Mouse (Mus musculus) hindbrain, embryonic 11.5 days (tissue): Measurements from ENCODE around the gene Elp5. TPM values are rescaled to one million over a fixed set of nuclear protein-coding genes. Genes with fewer than 3 reads are reported as not detected.

Source experiments
- ATAC-seq: fragments of 200-750 bp; cut with Nextera tagmentation; 2 replicates; pipeline ENCODE4 v1.8.0; 2017; ENCODE audit warnings: mild to moderate bottlenecking, moderate TSS enrichment, moderate library complexity; ENCODE audit not compliant: low FRiP score
- DNase-seq: peaks from one replicate; pipeline ENCODE4 v3.0.0-alpha.2; 2015; ENCODE audit warnings: low spot score
- H3K27ac ChIP-seq: fragments of 300-500 bp; sonication (generic); 2 replicates; pipeline ENCODE4 v1.5.1; 2014; ENCODE audit warnings: mild to moderate bottlenecking, low read depth, low read length
- H3K27me3 ChIP-seq: fragments of 300-500 bp; sonication (generic); 2 replicates; pipeline ENCODE4 v1.6.1; 2014; ENCODE audit warnings: mild to moderate bottlenecking, low read length, moderate library complexity, mixed read lengths; ENCODE audit not compliant: control insufficient read depth, insufficient read depth
- H3K36me3 ChIP-seq: fragments of 300-500 bp; sonication (generic); 2 replicates; pipeline ENCODE4 v1.6.1; 2014; ENCODE audit warnings: mild to moderate bottlenecking, low read length, moderate library complexity, mixed read lengths; ENCODE audit not compliant: control insufficient read depth, insufficient read depth
- H3K4me1 ChIP-seq: fragments of 300-500 bp; sonication (generic); replicated peaks from 2 replicates; pipeline ENCODE4 v1.6.1; 2014; ENCODE audit warnings: low read length, mixed read lengths; ENCODE audit not compliant: control insufficient read depth, insufficient read depth
- H3K4me2 ChIP-seq: fragments of 300-500 bp; sonication (generic); replicated peaks from 2 replicates; pipeline ENCODE4 v1.6.1; 2014; ENCODE audit warnings: mild to moderate bottlenecking, low read depth, low read length
- H3K4me3 ChIP-seq: fragments of 300-500 bp; sonication (generic); 2 replicates; pipeline ENCODE4 v1.5.1; 2014; ENCODE audit warnings: low read depth, low read length
- H3K9ac ChIP-seq: fragments of 300-500 bp; sonication (generic); 2 replicates; pipeline ENCODE4 v1.6.1; 2014; ENCODE audit warnings: low read depth, low read length
- H3K9me3 ChIP-seq: fragments of 300-500 bp; sonication (generic); 2 replicates; pipeline ENCODE4 v1.6.1; 2016; ENCODE audit warnings: low read length; ENCODE audit not compliant: control insufficient read depth
- WGBS: fragments of 180-500 bp; shearing (Covaris S2); extraction: QIAGEN DNeasy Blood & Tissue Kit; methylation state at CpG from one replicate; pipeline ENCODE4 v1.1.7; 2014; 5-methylcytosine and 5-hydroxymethylcytosine counted together
- microRNA counts: library from miRNA; unstranded; fragments of <30 nt; microRNA quantifications from one replicate; lab custom pipeline; 2015
- polyA plus RNA-seq: library from polyadenylated mRNA; unstranded; fragments of >200 nt; fragmentation: Nextera tagmentation; extraction: Ambion mirVana; gene quantifications from 2 replicates; pipeline ENCODE4 v1.2.1, GENCODE M21; 2014

Elp5 gene
- polyA plus RNA-seq, 1 experiment from 2014 or later, result 154 TPM

GRCm38 (mm10) chr11:69922012-69922756 lies 60.1 kb downstream of the Elp5 start:
- Histone ChIP-seq H3K9ac (peak overlapping the region; percentile 52), H3K4me3 (peak overlapping the region; percentile 98), H3K27me3 (no peaks in the 10 kb centered on the region), H3K9me3 (no peaks in the 10 kb centered on the region), H3K27ac (peak overlapping the region; percentile 93), H3K4me1 (peaks cover 4% of the 10 kb centered on the region; the same call in 1 of the 2 replicates), H3K4me2 (peak overlapping the region; percentile 53), H3K36me3 (peaks cover 7% of the 10 kb centered on the region; the same call in 1 of the 2 replicates)
- ATAC-seq, result no peak
- WGBS, result 4% methylated on average over 12 of the region's 12 CpGs
- no peak for DNase-seq

GRCm38 (mm10) chr11:69921114-69922011 lies 61.0 kb downstream of the Elp5 start, which contains the start of gene Eif5a:
TSS of gene Eif5a (minus strand) at chr11:69921958.
- peak within 1 kb of the TSS; percentile 93 for H3K27ac ChIP-seq
- H3K4me3 ChIP-seq, result peak within 1 kb of the TSS; percentile 98
- peak within 1 kb of the TSS; percentile 94 for H3K4me2 ChIP-seq
- ATAC-seq (peak; percentile 96), DNase-seq (peak; percentile 100)
- WGBS, result under 1% methylated on average over 77 of the region's 78 CpGs
- H3K36me3 ChIP-seq, result peaks cover 12% of the 10 kb centered on the region
- no peaks in the 10 kb centered on the region for H3K9me3 ChIP-seq
- H3K4me1 ChIP-seq, result peaks cover 4% of the 10 kb centered on the region; the same call in 1 of the 2 replicates
- H3K9ac ChIP-seq, result peak within 1 kb of the TSS; percentile 91
- no peaks in the 10 kb centered on the region for H3K27me3 ChIP-seq

GRCm38 (mm10) chr11:69920266-69921031 lies 61.9 kb downstream of the Elp5 start:
- H3K9me3 ChIP-seq, result no peaks in the 10 kb centered on the region
- peak overlapping the region; percentile 94 for H3K4me2 ChIP-seq
- H3K9ac ChIP-seq, result peak overlapping the region; percentile 91
- peaks cover 19% of the 10 kb centered on the region for H3K36me3 ChIP-seq
- H3K27ac ChIP-seq, result peak overlapping the region; percentile 93
- DNase-seq (peak; percentile 60), ATAC-seq (peak; percentile 49)
- peaks cover 4% of the 10 kb centered on the region for H3K4me1 ChIP-seq
- peak overlapping the region; percentile 98 for H3K4me3 ChIP-seq
- under 1% methylated on average over 35 of the region's 65 CpGs for WGBS
- H3K27me3 ChIP-seq, result no peaks in the 10 kb centered on the region

- H3K4me1 ChIP-seq, result peaks cover 10% of the 10 kb centered on the region
- H3K9ac ChIP-seq, result peak overlapping the region; percentile 91
- peak; percentile 78 for DNase-seq
- H3K9me3 ChIP-seq, result no peaks in the 10 kb centered on the region
- H3K4me3 ChIP-seq, result peak overlapping the region; percentile 98
- H3K27me3 ChIP-seq, result no peaks in the 10 kb centered on the region
- no peak for ATAC-seq
- WGBS, result 2% methylated on average over 17 of the region's 17 CpGs
- H3K27ac ChIP-seq, result peak overlapping the region; percentile 93
- H3K36me3 ChIP-seq, result peaks cover 19% of the 10 kb centered on the region
- peak overlapping the region; percentile 94 for H3K4me2 ChIP-seq
Observed at GRCm38 (mm10) chr11:69919661-69920265, 62.6 kb downstream of the Elp5 start.

GRCm38 (mm10) chr11:69919053-69919452 lies 63.3 kb downstream of the Elp5 start:
- ATAC-seq, result no peak
- H3K36me3 ChIP-seq, result peaks cover 19% of the 10 kb centered on the region
- no peak for DNase-seq
- WGBS, result 85% methylated on average over 9 of the region's 9 CpGs
- peak overlapping the region; percentile 94 for H3K4me2 ChIP-seq
- H3K27me3 ChIP-seq, result no peaks in the 10 kb centered on the region
- H3K9me3 ChIP-seq, result no peaks in the 10 kb centered on the region
- H3K4me1 ChIP-seq, result peaks cover 12% of the 10 kb centered on the region
- H3K9ac ChIP-seq, result no peak overlapping the region
- peak overlapping the region; percentile 98 for H3K4me3 ChIP-seq
- H3K27ac ChIP-seq, result no peak overlapping the region

MicroRNAs within 50 kb of the gene (microRNA counts, 519-probe panel; counts per million panel counts)
- microRNA mmu-miR-324-3p (lab: Ali Mortazavi, UCI) (not detected), microRNA mmu-miR-324-5p (lab: Ali Mortazavi, UCI) (4,775 counts per million, percentile 61 among the panel's probes with 10 or more counts)

Other genes with a start within 250 kb of the Elp5 start
- gene Polr2a, start 223.9 kb downstream of the Elp5 start, polyA plus RNA-seq, result 46.5 and 50.1 TPM in 2 replicates
- gene Slc35g3, start 220.5 kb downstream of the Elp5 start, polyA plus RNA-seq, result 0.57 and 1.1 TPM in 2 replicates
- 1.3 and 1.7 TPM in 2 replicates for gene Zbtb4, start 216.6 kb downstream of the Elp5 start, polyA plus RNA-seq
- 1.2 and 1.5 TPM in 2 replicates for gene Chrnb1, start 186.6 kb downstream of the Elp5 start, polyA plus RNA-seq
- 2.2 and 2.8 TPM in 2 replicates for gene Fgf11, start 180.7 kb downstream of the Elp5 start, polyA plus RNA-seq
- gene Tmem102, start 176.9 kb downstream of the Elp5 start, polyA plus RNA-seq, result 0.83 and 0.93 TPM in 2 replicates
- not detected in 2 replicates for gene Gm39566, start 167.2 kb downstream of the Elp5 start, polyA plus RNA-seq
- gene Spem2, start 164.1 kb downstream of the Elp5 start, polyA plus RNA-seq, result not detected in 2 replicates
- 0.17 and 0.38 TPM in 2 replicates for gene Spem1, start 160.3 kb downstream of the Elp5 start, polyA plus RNA-seq
- 11.5 and 16.1 TPM in 2 replicates for gene Nlgn2, start 144.7 kb downstream of the Elp5 start, polyA plus RNA-seq
- gene Tmem256, start 144.0 kb downstream of the Elp5 start, polyA plus RNA-seq, result 268 and 276 TPM in 2 replicates
- gene Plscr3, start 136.1 kb downstream of the Elp5 start, polyA plus RNA-seq, result 62.2 and 62.6 TPM in 2 replicates
- 0.52 TPM in 1 of 2 replicates, not detected in the other for gene Tnk1, start 123.8 kb downstream of the Elp5 start, polyA plus RNA-seq
- gene Tmem95, start 104.5 kb downstream of the Elp5 start, polyA plus RNA-seq, result not detected in 2 replicates
- 2.3 and 2.4 TPM in 2 replicates for gene Kctd11, start 101.1 kb downstream of the Elp5 start, polyA plus RNA-seq
- gene Acap1, start 87.0 kb downstream of the Elp5 start, polyA plus RNA-seq, result 0.45 and 1.4 TPM in 2 replicates
- 14.5 and 14.7 TPM in 2 replicates for gene 2810408A11Rik, start 81.5 kb downstream of the Elp5 start, polyA plus RNA-seq
- gene Neurl4, start 81.4 kb downstream of the Elp5 start, polyA plus RNA-seq, result 15.0 and 20.6 TPM in 2 replicates
- 84.3 and 89.0 TPM in 2 replicates for gene Gps2, start 68.6 kb downstream of the Elp5 start, polyA plus RNA-seq
- gene Eif5a, start 60.6 kb downstream of the Elp5 start, polyA plus RNA-seq, result 1,842 and 1,860 TPM in 2 replicates
- 3.1 and 4.8 TPM in 2 replicates for gene Ybx2, start 46.7 kb downstream of the Elp5 start, polyA plus RNA-seq
- 7.9 and 9.6 TPM in 2 replicates for gene Slc2a4, start 34.3 kb downstream of the Elp5 start, polyA plus RNA-seq
- 8.2 and 8.4 TPM in 2 replicates for gene Cldn7, start 17.7 kb downstream of the Elp5 start, polyA plus RNA-seq
- 23.8 and 26.8 TPM in 2 replicates for gene Ctdnep1, start 1.4 kb downstream of the Elp5 start, polyA plus RNA-seq
- gene Gabarap, start 8.6 kb upstream of the Elp5 start, polyA plus RNA-seq, result 621 and 643 TPM in 2 replicates
- gene Phf23, start 13.3 kb upstream of the Elp5 start, polyA plus RNA-seq, result 56.7 and 57.5 TPM in 2 replicates
- 24.6 and 27.2 TPM in 2 replicates for gene Dvl2, start 18.1 kb upstream of the Elp5 start, polyA plus RNA-seq
- 45.1 and 52.1 TPM in 2 replicates for gene Acadvl, start 32.9 kb upstream of the Elp5 start, polyA plus RNA-seq
- gene Dlg4, start 34.4 kb upstream of the Elp5 start, polyA plus RNA-seq, result 13.2 and 18.7 TPM in 2 replicates
- gene Asgr1, start 71.6 kb upstream of the Elp5 start, polyA plus RNA-seq, result 0.29 and 0.40 TPM in 2 replicates
- gene Asgr2, start 110.1 kb upstream of the Elp5 start, polyA plus RNA-seq, result not detected in 2 replicates
- 0.42 TPM in 1 of 2 replicates, not detected in the other for gene Mgl2, start 147.8 kb upstream of the Elp5 start, polyA plus RNA-seq
- 0.32 and 1.4 TPM in 2 replicates for gene Clec10a, start 173.7 kb upstream of the Elp5 start, polyA plus RNA-seq
- gene Slc16a11, start 230.2 kb upstream of the Elp5 start, polyA plus RNA-seq, result 0.40 and 0.51 TPM in 2 replicates
- 10.9 and 14.3 TPM in 2 replicates for gene Slc16a13, start 238.5 kb upstream of the Elp5 start, polyA plus RNA-seq
- 5.0 and 5.9 TPM in 2 replicates for gene Bcl6b, start 247.3 kb upstream of the Elp5 start, polyA plus RNA-seq